Mouse (Mus musculus) myocyte (in vitro differentiated cells): Measurements from ENCODE around the gene Ppp3ca.

Source experiments
- CEBPB ChIP-seq: IDR thresholded peaks from 2 replicates; pipeline ENCODE4 v1.6.1; 2011; ENCODE audit warnings: mild to moderate bottlenecking, moderate library complexity; ENCODE audit not compliant: poor library complexity, insufficient read depth, severe bottlenecking
- MYOD1 ChIP-seq, 3 experiments: IDR thresholded peaks; one replicate each; pipeline ENCODE4 v1.6.1; 2011; ENCODE audit warnings: control low read depth in 2 of 3, low read depth in 2 of 3, mild to moderate bottlenecking in 2 of 3, moderate library complexity in 1 of 3; ENCODE audit not compliant: insufficient read length in 2 of 3, control insufficient read depth in 1 of 3
- POLR2A ChIP-seq: IDR thresholded peaks from one replicate; pipeline ENCODE4 v1.6.1; 2011; ENCODE audit warnings: low read depth, mild to moderate bottlenecking, control low read depth, moderate library complexity; ENCODE audit not compliant: insufficient read length
- POLR2AphosphoS2 ChIP-seq: IDR thresholded peaks from one replicate; pipeline ENCODE4 v1.6.1; 2011; ENCODE audit warnings: low read depth, control low read depth; ENCODE audit not compliant: insufficient read length
- TCF12 ChIP-seq: IDR thresholded peaks from one replicate; pipeline ENCODE4 v1.6.1; 2011; ENCODE audit warnings: mild to moderate bottlenecking, control low read depth; ENCODE audit not compliant: poor library complexity, insufficient read depth, severe bottlenecking
- USF1 ChIP-seq: IDR thresholded peaks from one replicate; pipeline ENCODE4 v1.6.1; 2011; ENCODE audit warnings: low read depth, mild to moderate bottlenecking, control low read depth, moderate library complexity

DNA sequence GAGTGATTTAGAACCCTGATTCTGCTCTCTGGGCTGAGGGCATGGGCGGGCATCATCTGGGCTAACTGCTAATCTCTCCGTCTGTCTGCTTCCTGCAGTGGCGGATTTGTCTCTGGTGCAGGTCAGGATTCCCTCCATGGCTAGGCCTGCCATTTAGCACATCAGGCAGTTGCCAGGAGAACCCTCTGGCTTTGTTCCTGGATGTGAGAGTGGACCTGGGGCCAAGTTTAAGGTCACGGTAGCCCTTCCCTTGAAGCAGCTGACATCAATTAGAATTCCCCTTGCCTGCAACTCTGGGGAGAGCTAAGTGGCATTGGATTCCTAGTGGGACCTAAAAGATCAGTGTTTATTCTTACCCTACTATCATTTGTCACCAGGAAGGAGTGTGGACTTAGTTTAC is 132.7 kb downstream of the Ppp3ca start:
- TF ChIP-seq CEBPB (no peak), USF1 (no peak), POLR2A (no peak), POLR2AphosphoS2 (no peak), MYOD1 (IDR thresholded peaks at IDR 0.05; ENCODE audit: control insufficient read depth in 1 of 3, insufficient read length in 2 of 3, low read depth in 2 of 3) (no peak), TCF12 (no peak)
